Mouse (Mus musculus) liver, adult 2 months (tissue): ENCODE measurements around the gene Pabpn1l. TPM values are rescaled to one million over a fixed set of nuclear protein-coding genes. Genes with fewer than 3 reads are reported as not detected.

ENCODE experiments used
- DNase-seq: peaks from one replicate; pipeline ENCODE4 v3.0.0-alpha.2; 2011; ENCODE audit warnings: low read depth, low spot score; ENCODE audit errors: extremely low read depth
- H3K27ac ChIP-seq: fragments of 200-500 bp; replicated peaks from 2 replicates; pipeline ENCODE4 v1.5.1; 2012; ENCODE audit warnings: low read depth, mild to moderate bottlenecking, control low read depth, inconsistent platforms, low read length; ENCODE audit not compliant: insufficient read depth
- H3K27me3 ChIP-seq: fragments of 200-500 bp; 2 replicates; pipeline ENCODE4 v1.6.1; 2012; ENCODE audit warnings: mild to moderate bottlenecking, moderate library complexity, low read length, inconsistent platforms; ENCODE audit not compliant: control insufficient read depth, insufficient read depth
- H3K36me3 ChIP-seq: fragments of 200-500 bp; 2 replicates; pipeline ENCODE4 v1.6.1; 2012; ENCODE audit warnings: low read length, inconsistent platforms; ENCODE audit not compliant: control insufficient read depth, insufficient read depth
- H3K4me1 ChIP-seq: fragments of 200-500 bp; 2 replicates; pipeline ENCODE4 v1.6.1; 2011; ENCODE audit warnings: low read length; ENCODE audit not compliant: control insufficient read depth, insufficient read depth
- H3K4me3 ChIP-seq: fragments of 200-500 bp; 2 replicates; pipeline ENCODE4 v1.5.1; 2011; ENCODE audit warnings: low read depth, mild to moderate bottlenecking, control low read depth, low read length, moderate library complexity; ENCODE audit not compliant: insufficient read depth
- H3K79me2 ChIP-seq: fragments of 200-500 bp; 2 replicates; pipeline ENCODE4 v1.6.1; 2012; ENCODE audit warnings: inconsistent platforms, mild to moderate bottlenecking, low read length, moderate library complexity; ENCODE audit not compliant: control insufficient read depth, insufficient read depth
- H3K9ac ChIP-seq: fragments of 200-500 bp; 2 replicates; pipeline ENCODE4 v1.6.1; 2012; ENCODE audit warnings: low read depth, mild to moderate bottlenecking, control low read depth, inconsistent platforms, low read length
- CTCF ChIP-seq: fragments of 200-500 bp; IDR thresholded peaks from 2 replicates; pipeline ENCODE4 v1.5.1; 2011; ENCODE audit warnings: low read depth, low read length, control low read depth
- POLR2A ChIP-seq: fragments of 200-500 bp; IDR thresholded peaks from 2 replicates; pipeline ENCODE4 v1.6.1; 2011; ENCODE audit warnings: low read length, control low read depth; ENCODE audit not compliant: insufficient read depth; ENCODE audit errors: extremely low read depth
- WGBS: fragments of 180-500 bp; shearing (Covaris S2); methylation state at CpG from one replicate; pipeline ENCODE4 v1.1.7; 2018; 5-methylcytosine and 5-hydroxymethylcytosine counted together
- polyA plus RNA-seq: library from polyadenylated mRNA; depleted of rRNA; stranded (reverse); fragments of >200 nt; gene quantifications from 2 replicates; pipeline ENCODE4 v1.2.3, GENCODE M21; 2012
- total RNA-seq: library from RNA; depleted of rRNA; stranded (reverse); fragments of >200 nt; gene quantifications from 2 replicates; pipeline ENCODE4 v1.2.3, GENCODE M21; 2014

Gene Pabpn1l
- total and polyA plus RNA-seq, 2 experiments, result not detected

GRCm38 (mm10) chr8:122610209-122610608 is 12.3 kb downstream of the Pabpn1l start:
- no peak for DNase-seq
- peaks cover 10% of the 10 kb centered on the region for H3K4me1 ChIP-seq
- H3K79me2 ChIP-seq, result no peaks in the 10 kb centered on the region
- no peak overlapping the region for H3K4me3 ChIP-seq
- H3K36me3 ChIP-seq, result no peaks in the 10 kb centered on the region
- WGBS, result 67% methylated on average over 4 of the region's 4 CpGs
- H3K27me3 ChIP-seq, result no peaks in the 10 kb centered on the region
- H3K9ac ChIP-seq, result no peak overlapping the region
- H3K27ac ChIP-seq, result no peak overlapping the region
- TF ChIP-seq CTCF, result no peak

- Histone ChIP-seq H3K4me3 (no peak overlapping the region), H3K27ac (no peak overlapping the region), H3K36me3 (no peaks in the 10 kb centered on the region), H3K9ac (no peak overlapping the region), H3K79me2 (no peaks in the 10 kb centered on the region), H3K4me1 (peaks cover 3% of the 10 kb centered on the region), H3K27me3 (no peaks in the 10 kb centered on the region)
- DNase-seq, result no peak
- no peak for TF ChIP-seq POLR2A
- no peak for TF ChIP-seq CTCF
- 93% methylated on average over 11 of the region's 12 CpGs for WGBS
Measured at GRCm38 (mm10) chr8:122606810-122607209, 15.7 kb downstream of the Pabpn1l start.

- Histone ChIP-seq H3K27me3 (no peaks in the 10 kb centered on the region), H3K27ac (no peak overlapping the region), H3K79me2 (no peaks in the 10 kb centered on the region), H3K9ac (no peak overlapping the region), H3K4me3 (no peak overlapping the region), H3K4me1 (no peaks in the 10 kb centered on the region), H3K36me3 (no peaks in the 10 kb centered on the region)
- DNase-seq, result no peak
- 84% methylated on average over 4 of the region's 4 CpGs for WGBS
- TF ChIP-seq CTCF (no peak), POLR2A (no peak)
Measured at GRCm38 (mm10) chr8:122605367-122605766, 17.2 kb downstream of the Pabpn1l start.

- H3K4me3 ChIP-seq, result no peak overlapping the region
- H3K36me3 ChIP-seq, result no peaks in the 10 kb centered on the region
- H3K27me3 ChIP-seq, result no peaks in the 10 kb centered on the region
- no peaks in the 10 kb centered on the region for H3K79me2 ChIP-seq
- WGBS, result 85% methylated on average over 1 of the region's 1 CpGs
- H3K4me1 ChIP-seq, result no peaks in the 10 kb centered on the region
- H3K27ac ChIP-seq, result no peak overlapping the region
- TF ChIP-seq CTCF (no peak), POLR2A (no peak)
- no peak for DNase-seq
- H3K9ac ChIP-seq, result no peak overlapping the region
Measured at GRCm38 (mm10) chr8:122604640-122605039, 17.9 kb downstream of the Pabpn1l start.

GRCm38 (mm10) chr8:122600666-122601065 is 21.9 kb downstream of the Pabpn1l start:
- no peaks in the 10 kb centered on the region for H3K36me3 ChIP-seq
- no peaks in the 10 kb centered on the region for H3K27me3 ChIP-seq
- TF ChIP-seq POLR2A, result no peak
- no peak for TF ChIP-seq CTCF
- no peak overlapping the region for H3K9ac ChIP-seq
- DNase-seq, result no peak
- H3K79me2 ChIP-seq, result no peaks in the 10 kb centered on the region
- WGBS, result 96% methylated on average over 9 of the region's 9 CpGs
- H3K4me1 ChIP-seq, result no peaks in the 10 kb centered on the region
- H3K4me3 ChIP-seq, result no peak overlapping the region
- H3K27ac ChIP-seq, result no peak overlapping the region

- H3K27ac ChIP-seq, result no peak overlapping the region
Measured at GRCm38 (mm10) chr8:122596031-122596430, 26.5 kb downstream of the Pabpn1l start.

More at GRCm38 (mm10) chr8:122596031-122596430, 26.5 kb downstream of the Pabpn1l start:
- Histone ChIP-seq H3K27me3 (no peaks in the 10 kb centered on the region), H3K4me1 (no peaks in the 10 kb centered on the region), H3K79me2 (no peaks in the 10 kb centered on the region), H3K4me3 (no peak overlapping the region), H3K36me3 (no peaks in the 10 kb centered on the region), H3K9ac (no peak overlapping the region)
- no peak for DNase-seq
- WGBS, result 86% methylated on average over 4 of the region's 4 CpGs
- no peak for TF ChIP-seq CTCF
- no peak for TF ChIP-seq POLR2A
